Mouse (Mus musculus) ES-Bruce4 (cell line): Measurements from ENCODE around the gene Slc6a21.

Experiments
- CTCF ChIP-seq: IDR thresholded peaks from one replicate; pipeline ENCODE4 v1.8.1; 2011; ENCODE audit warnings: low read depth, low read length
- EP300 ChIP-seq: IDR thresholded peaks from 2 replicates; pipeline ENCODE4 v1.6.1; 2011; ENCODE audit warnings: low read depth, low read length; ENCODE audit not compliant: insufficient read depth
- POLR2A ChIP-seq: IDR thresholded peaks from one replicate; pipeline ENCODE4 v1.8.1; 2011; ENCODE audit warnings: low read length; ENCODE audit not compliant: insufficient read depth

- TF ChIP-seq CTCF (no peak), POLR2A (no peak), EP300 (no peak)
These were observed 27.6 kb downstream of the Slc6a21 start for GRCm38 (mm10) chr7:45304869-45305268.
